Mouse (Mus musculus) heart, adult 2 months (tissue): ENCODE data around the gene Cenpc1. TPM values are rescaled to one million over a fixed set of nuclear protein-coding genes. Genes with fewer than 3 reads are reported as not detected.

Experiments used
- DNase-seq, 2 experiments: peaks; one replicate each; pipeline ENCODE4 v3.0.0; 2021
- H3K27ac ChIP-seq: fragments of 200-600 bp; 2 replicates; pipeline ENCODE4 v1.8.1; 2022
- H3K27me3 ChIP-seq: fragments of 200-500 bp; 2 replicates; pipeline ENCODE4 v1.6.1; 2012; ENCODE audit warnings: mild to moderate bottlenecking, low read length, inconsistent platforms, mixed read lengths; ENCODE audit not compliant: control insufficient read depth, insufficient read depth
- H3K36me3 ChIP-seq: fragments of 200-500 bp; 2 replicates; pipeline ENCODE4 v1.6.1; 2012; ENCODE audit warnings: low read length, inconsistent platforms; ENCODE audit not compliant: control insufficient read depth, insufficient read depth
- H3K4me1 ChIP-seq: fragments of 200-500 bp; 2 replicates; pipeline ENCODE4 v1.6.1; 2011; ENCODE audit warnings: low read length; ENCODE audit not compliant: control insufficient read depth, insufficient read depth
- H3K4me3 ChIP-seq: fragments of 200-600 bp; 2 replicates; pipeline ENCODE4 v1.8.1; 2022
- H3K79me2 ChIP-seq: fragments of 200-500 bp; replicated peaks from 2 replicates; pipeline ENCODE4 v1.6.1; 2012; ENCODE audit warnings: mild to moderate bottlenecking, inconsistent platforms, low read length, moderate library complexity, mixed read lengths; ENCODE audit not compliant: control insufficient read depth, insufficient read depth
- H3K9ac ChIP-seq: fragments of 200-500 bp; 2 replicates; pipeline ENCODE4 v1.6.1; 2012; ENCODE audit warnings: low read depth, mild to moderate bottlenecking, control low read depth, inconsistent platforms, low read length, mixed read lengths
- CTCF ChIP-seq: fragments of 200-600 bp; IDR thresholded peaks from 2 replicates; pipeline ENCODE4 v1.8.1; 2022; ENCODE audit warnings: antibody characterized with exemption, mild to moderate bottlenecking, moderate library complexity
- EP300 ChIP-seq: fragments of 200-500 bp; IDR thresholded peaks from 2 replicates; pipeline ENCODE4 v1.6.1; 2011; ENCODE audit warnings: low read depth, low read length, control low read depth; ENCODE audit not compliant: insufficient read depth
- POLR2A ChIP-seq: fragments of 200-500 bp; IDR thresholded peaks from 2 replicates; pipeline ENCODE4 v1.6.1; 2011; ENCODE audit warnings: mild to moderate bottlenecking, low read depth, low read length, control low read depth; ENCODE audit not compliant: insufficient read depth
- WGBS: fragments of 180-500 bp; shearing (Covaris S2); methylation state at CpG from one replicate; pipeline ENCODE4 v1.1.7; 2018; 5-methylcytosine and 5-hydroxymethylcytosine counted together
- intact Hi-C: fragments of 180-260 bp; cut with DNase I; formaldehyde crosslinking; loops from one replicate; pipeline ENCODE4 v1.15.1; 2025
- polyA plus RNA-seq: library from polyadenylated mRNA; depleted of rRNA; stranded (reverse); fragments of >200 nt; gene quantifications from 2 replicates; pipeline ENCODE4 v1.2.3, GENCODE M21; 2012
- total RNA-seq, 2 experiments: library from RNA; stranded (reverse); gene quantifications; 2 replicates each; pipeline ENCODE4 v1.2.3; 2021

Cenpc1 gene
- total and polyA plus RNA-seq, 3 experiments, result 2.3 to 5.3 (median 4.3) TPM

- 73% methylated on average over 3 of the region's 3 CpGs for WGBS
- no peaks in the 10 kb centered on the region for H3K4me1 ChIP-seq
- H3K36me3 ChIP-seq, result no peaks in the 10 kb centered on the region
- H3K79me2 ChIP-seq, result no peaks in the 10 kb centered on the region
- no peak for TF ChIP-seq POLR2A
- no peak for TF ChIP-seq EP300
- no peak for TF ChIP-seq CTCF
- DNase-seq, result no peak
- H3K4me3 ChIP-seq, result no peak overlapping the region
- no peak overlapping the region for H3K27ac ChIP-seq
- H3K27me3 ChIP-seq, result no peaks in the 10 kb centered on the region
- no peak overlapping the region for H3K9ac ChIP-seq
- intact Hi-C loops, result no loop called here
These were observed 13.4 kb upstream of the Cenpc1 start for GRCm38 (mm10) chr5:86078720-86079334.

DNA sequence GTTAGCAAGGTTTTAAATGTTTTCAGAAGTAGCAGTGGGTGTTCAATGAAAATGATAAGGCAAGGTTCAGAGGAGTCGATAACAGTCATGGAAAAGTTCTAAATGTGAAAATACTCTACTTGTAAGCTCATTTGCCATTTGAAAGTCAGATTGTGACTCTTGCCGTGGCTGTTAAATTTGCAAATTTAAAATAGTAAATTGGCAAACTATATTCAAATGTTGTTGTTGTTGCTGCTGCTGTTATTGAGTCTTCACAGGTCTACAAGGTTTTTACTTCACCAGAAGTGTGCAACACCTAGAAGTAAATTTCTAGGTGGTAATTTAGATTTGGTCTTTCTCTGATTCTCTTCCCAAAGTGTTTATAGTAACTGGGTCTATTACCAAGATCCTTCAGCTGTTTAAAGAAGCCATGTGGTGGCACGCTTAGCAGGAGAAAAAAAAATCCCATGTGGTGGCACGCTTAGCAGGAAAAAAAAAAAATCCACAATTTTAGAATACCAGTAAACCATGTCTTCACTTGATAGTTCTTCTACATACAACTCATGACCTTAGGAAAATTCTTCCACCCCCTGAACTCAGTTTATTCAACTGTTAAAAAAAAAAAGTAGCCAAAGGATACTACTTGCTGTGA lies 7.5 kb upstream of the Cenpc1 start:
- DNase-seq, result no peak
- Histone ChIP-seq H3K36me3 (no peaks in the 10 kb centered on the region), H3K27ac (no peak overlapping the region), H3K4me3 (no peak overlapping the region), H3K9ac (no peak overlapping the region), H3K79me2 (no peaks in the 10 kb centered on the region), H3K27me3 (no peaks in the 10 kb centered on the region), H3K4me1 (no peaks in the 10 kb centered on the region)
- WGBS, result 76% methylated on average over 4 of the region's 4 CpGs
- TF ChIP-seq POLR2A (no peak), EP300 (no peak), CTCF (no peak)
- intact Hi-C loops, result no loop called here

DNA sequence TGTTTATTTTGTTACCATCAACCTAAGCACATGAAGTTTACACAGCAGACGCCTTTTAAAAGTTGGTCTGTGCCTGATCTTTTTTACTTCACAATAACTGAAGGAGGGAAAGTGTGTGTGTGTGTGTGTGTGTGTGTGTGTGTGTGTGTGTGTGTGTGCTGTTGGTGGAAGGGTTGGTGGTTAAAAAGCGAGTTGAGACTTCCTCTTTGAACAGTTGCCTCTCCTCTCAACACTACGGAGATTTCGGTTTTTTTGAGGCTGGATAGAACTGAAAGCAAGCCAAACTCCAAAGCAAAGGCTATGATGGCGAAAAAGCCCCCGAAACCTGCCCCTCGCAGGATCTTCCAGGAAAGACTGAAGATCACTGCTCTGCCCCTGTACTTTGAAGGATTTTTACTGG lies 6.2 kb upstream of the Cenpc1 start, which contains the start of gene Stap1:
TSS of gene Stap1 (plus strand) at position 209 of the 400 bp plus-strand sequence.
- Histone ChIP-seq H3K9ac (no peak within 1 kb of the TSS), H3K4me1 (no peaks in the 10 kb centered on the region), H3K27me3 (no peaks in the 10 kb centered on the region), H3K27ac (no peak within 1 kb of the TSS), H3K4me3 (no peak within 1 kb of the TSS), H3K79me2 (no peaks in the 10 kb centered on the region), H3K36me3 (no peaks in the 10 kb centered on the region)
- peak in 1 of 2 experiments; percentile 32 for DNase-seq
- intact Hi-C loops, result no loop called here
- TF ChIP-seq EP300 (no peak), CTCF (no peak), POLR2A (no peak)
- 67% methylated on average over 7 of the region's 7 CpGs for WGBS

DNA sequence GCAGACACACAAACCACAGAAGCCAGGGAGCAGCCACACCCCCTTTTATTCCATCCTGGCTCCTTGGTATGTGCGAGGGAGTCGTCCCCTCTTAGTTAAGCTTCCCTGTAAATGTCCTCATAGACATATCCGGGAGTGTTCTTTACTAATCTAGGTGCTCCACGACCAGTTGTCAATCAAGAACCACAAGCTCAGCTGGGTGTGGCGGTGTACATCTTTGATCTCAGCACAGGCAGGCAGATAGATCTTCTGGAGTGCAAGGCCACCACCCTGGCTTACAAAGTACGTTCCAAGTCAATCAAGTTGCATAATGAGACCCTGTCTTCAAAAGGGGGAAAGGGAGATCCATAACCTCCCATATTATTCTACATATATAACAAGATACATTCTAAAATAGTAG lies 3.7 kb upstream of the Cenpc1 start:
- Histone ChIP-seq H3K4me1 (no peaks in the 10 kb centered on the region; the same call in 1 of the 2 replicates), H3K27me3 (no peaks in the 10 kb centered on the region), H3K27ac (no peak overlapping the region), H3K9ac (no peak overlapping the region), H3K79me2 (no peaks in the 10 kb centered on the region), H3K4me3 (no peak overlapping the region), H3K36me3 (no peaks in the 10 kb centered on the region)
- TF ChIP-seq CTCF (no peak), POLR2A (no peak), EP300 (no peak)
- 71% methylated on average over 6 of the region's 6 CpGs for WGBS
- intact Hi-C loops, result loop anchor here (5.0 kb wide), 2 partner anchors 123 to 738 kb away; no protein-coding TSS in a partner anchor
- DNase-seq, result no peak

DNA sequence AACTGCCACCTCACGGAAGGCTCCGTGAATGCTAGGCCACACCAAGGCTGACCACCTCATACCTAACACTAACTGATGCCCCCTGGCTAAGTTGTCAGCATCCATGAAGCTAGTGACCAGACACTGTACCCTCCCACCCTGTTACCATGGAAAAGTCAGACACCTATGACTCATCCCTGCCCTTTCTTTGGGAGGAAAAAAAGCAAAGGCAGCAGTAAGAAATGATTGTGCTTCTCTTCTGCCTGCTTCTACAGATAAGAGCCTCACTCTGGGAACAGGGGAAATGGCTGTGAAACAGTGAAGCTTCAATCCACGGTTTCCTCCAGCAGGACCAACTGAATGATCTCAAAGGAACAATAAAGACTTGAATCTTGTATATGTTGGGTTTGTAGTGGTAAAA lies 3.1 kb upstream of the Cenpc1 start:
- DNase-seq, result no peak
- no peak overlapping the region for H3K9ac ChIP-seq
- no peaks in the 10 kb centered on the region for H3K27me3 ChIP-seq
- no peak overlapping the region for H3K4me3 ChIP-seq
- TF ChIP-seq EP300 (no peak), CTCF (no peak), POLR2A (no peak)
- WGBS, result 43% methylated on average over 3 of the region's 3 CpGs
- no peaks in the 10 kb centered on the region; the same call in 1 of the 2 replicates for H3K4me1 ChIP-seq
- no peaks in the 10 kb centered on the region for H3K36me3 ChIP-seq
- H3K79me2 ChIP-seq, result no peaks in the 10 kb centered on the region
- H3K27ac ChIP-seq, result no peak overlapping the region
- intact Hi-C loops, result loop anchor here (5.0 kb wide), 2 partner anchors 124 to 739 kb away; no protein-coding TSS in a partner anchor

DNA sequence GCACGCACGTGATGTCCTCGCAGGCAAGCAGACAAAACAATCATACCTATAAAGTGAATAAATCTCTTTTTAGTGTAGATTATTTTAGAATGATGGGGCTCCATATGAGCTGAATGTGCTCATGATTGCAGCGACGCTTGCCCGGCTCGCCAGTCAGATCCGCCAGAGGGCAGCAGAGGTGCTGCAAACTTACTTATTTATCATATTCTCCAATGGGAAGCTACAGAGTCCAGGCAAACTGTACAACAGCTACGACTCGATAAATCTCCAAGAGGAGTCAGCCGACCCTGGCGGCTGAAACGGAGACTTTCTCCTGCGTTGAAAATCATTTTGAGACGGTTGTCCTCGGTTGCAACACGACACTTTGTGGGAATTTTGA lies 1.2 kb upstream of the Cenpc1 start:
- peak overlapping the region; percentile 78 for H3K27ac ChIP-seq

More for the DNA sequence above, 1.2 kb upstream of the Cenpc1 start:
- Histone ChIP-seq H3K9ac (peak overlapping the region; percentile 51; the same call in 1 of the 2 replicates), H3K79me2 (no peaks in the 10 kb centered on the region), H3K27me3 (no peaks in the 10 kb centered on the region), H3K36me3 (no peaks in the 10 kb centered on the region), H3K4me1 (no peaks in the 10 kb centered on the region; the same call in 1 of the 2 replicates), H3K4me3 (peak overlapping the region; percentile 57)
- DNase-seq, result peak; percentile 88 to 91
- intact Hi-C loops, result loop anchor here (2.0 to 5.0 kb wide), 3 partner anchors 56 to 741 kb away; no protein-coding TSS in a partner anchor
- WGBS, result under 1% methylated on average over 17 of the region's 17 CpGs
- TF ChIP-seq CTCF (no peak; the same call in 1 of the 2 replicates), EP300 (0 out of 2 replicates have a peak, but pooled peaks have one; percentile 45)
